Mouse (Mus musculus) forebrain, embryonic 11.5 days (tissue): Measurements from ENCODE around the gene Klhdc4. TPM values are rescaled to one million over a fixed set of nuclear protein-coding genes. Genes with fewer than 3 reads are reported as not detected.

Experiments used
- ATAC-seq: fragments of 200-750 bp; cut with Nextera tagmentation; replicated peaks from 2 replicates; pipeline ENCODE4 v1.8.0; 2017; ENCODE audit warnings: moderate TSS enrichment; ENCODE audit not compliant: low FRiP score
- DNase-seq: peaks from one replicate; pipeline ENCODE4 v3.0.0-alpha.2; 2017; ENCODE audit warnings: low spot score
- H3K27ac ChIP-seq: fragments of 300-500 bp; sonication (generic); 2 replicates; pipeline ENCODE4 v1.5.1; 2014; ENCODE audit warnings: low read depth, low read length
- H3K27me3 ChIP-seq: fragments of 300-500 bp; sonication (generic); 2 replicates; pipeline ENCODE4 v1.6.1; 2014; ENCODE audit warnings: mild to moderate bottlenecking, low read length, mixed read lengths; ENCODE audit not compliant: control insufficient read depth, insufficient read depth
- H3K36me3 ChIP-seq: fragments of 300-500 bp; sonication (generic); 2 replicates; pipeline ENCODE4 v1.6.1; 2014; ENCODE audit warnings: mild to moderate bottlenecking, low read length, moderate library complexity, mixed read lengths; ENCODE audit not compliant: control insufficient read depth, insufficient read depth
- H3K4me1 ChIP-seq: fragments of 300-500 bp; sonication (generic); replicated peaks from 2 replicates; pipeline ENCODE4 v1.6.1; 2014; ENCODE audit warnings: low read length, mixed read lengths; ENCODE audit not compliant: control insufficient read depth, insufficient read depth
- H3K4me2 ChIP-seq: fragments of 300-500 bp; sonication (generic); 2 replicates; pipeline ENCODE4 v1.6.1; 2014; ENCODE audit warnings: low read depth, mild to moderate bottlenecking, low read length, moderate library complexity, mixed read lengths; ENCODE audit not compliant: severe bottlenecking
- H3K4me3 ChIP-seq: fragments of 300-500 bp; sonication (generic); 2 replicates; pipeline ENCODE4 v1.5.1; 2014; ENCODE audit warnings: low read depth, low read length
- H3K9ac ChIP-seq: fragments of 300-500 bp; sonication (generic); 2 replicates; pipeline ENCODE4 v1.6.1; 2014; ENCODE audit warnings: low read length
- H3K9me3 ChIP-seq: fragments of 300-500 bp; sonication (generic); 2 replicates; pipeline ENCODE4 v1.6.1; 2016; ENCODE audit warnings: low read length, mixed read lengths; ENCODE audit not compliant: control insufficient read depth
- WGBS: fragments of 180-500 bp; shearing (Covaris S2); extraction: QIAGEN DNeasy Blood & Tissue Kit; methylation state at CpG from one replicate; pipeline ENCODE4 v1.1.7; 2014; 5-methylcytosine and 5-hydroxymethylcytosine counted together
- polyA plus RNA-seq: library from polyadenylated mRNA; unstranded; fragments of >200 nt; fragmentation: Nextera tagmentation; extraction: Ambion mirVana; gene quantifications from 2 replicates; pipeline ENCODE4 v1.2.1, GENCODE M21; 2014

Klhdc4 gene
- polyA plus RNA-seq, 1 experiment from 2014 or later, result 55.4 TPM

GRCm38 (mm10) chr8:121765594-121766138 is 63.7 kb downstream of the Klhdc4 start:
- H3K27me3 ChIP-seq, result no peaks in the 10 kb centered on the region
- ATAC-seq, result no peak
- 87% methylated on average over 7 of the region's 7 CpGs for WGBS

DNA sequence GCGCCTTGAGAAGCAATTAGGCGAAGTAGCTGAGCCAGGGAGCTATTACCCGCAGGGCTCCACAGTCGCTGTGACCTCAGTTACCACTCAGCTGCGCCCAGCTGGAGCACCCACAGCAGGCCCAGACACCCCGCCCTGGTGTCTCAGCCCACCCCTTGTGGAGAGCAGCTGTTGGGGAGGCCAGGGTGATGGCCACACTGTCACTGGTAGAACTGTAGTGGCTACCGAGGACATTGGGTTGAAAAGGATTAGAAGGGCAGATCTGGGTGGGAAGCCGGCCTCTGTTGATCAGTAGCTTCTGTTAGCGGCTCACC is 65.7 kb downstream of the Klhdc4 start:
- Histone ChIP-seq H3K9me3 (no peaks in the 10 kb centered on the region), H3K9ac (no peak overlapping the region), H3K4me3 (no peak overlapping the region), H3K27me3 (no peaks in the 10 kb centered on the region), H3K27ac (no peak overlapping the region), H3K36me3 (no peaks in the 10 kb centered on the region), H3K4me1 (no peaks in the 10 kb centered on the region), H3K4me2 (no peak overlapping the region)
- 78% methylated on average over 9 of the region's 9 CpGs for WGBS
- no peak for DNase-seq
- no peak for ATAC-seq

More at GRCm38 (mm10) chr8:121765594-121766138, 63.7 kb downstream of the Klhdc4 start:
- Histone ChIP-seq H3K4me2 (no peak overlapping the region), H3K36me3 (no peaks in the 10 kb centered on the region), H3K9ac (no peak overlapping the region), H3K27ac (no peak overlapping the region), H3K9me3 (no peaks in the 10 kb centered on the region), H3K4me1 (no peaks in the 10 kb centered on the region), H3K4me3 (no peak overlapping the region)
- no peak for DNase-seq

DNA sequence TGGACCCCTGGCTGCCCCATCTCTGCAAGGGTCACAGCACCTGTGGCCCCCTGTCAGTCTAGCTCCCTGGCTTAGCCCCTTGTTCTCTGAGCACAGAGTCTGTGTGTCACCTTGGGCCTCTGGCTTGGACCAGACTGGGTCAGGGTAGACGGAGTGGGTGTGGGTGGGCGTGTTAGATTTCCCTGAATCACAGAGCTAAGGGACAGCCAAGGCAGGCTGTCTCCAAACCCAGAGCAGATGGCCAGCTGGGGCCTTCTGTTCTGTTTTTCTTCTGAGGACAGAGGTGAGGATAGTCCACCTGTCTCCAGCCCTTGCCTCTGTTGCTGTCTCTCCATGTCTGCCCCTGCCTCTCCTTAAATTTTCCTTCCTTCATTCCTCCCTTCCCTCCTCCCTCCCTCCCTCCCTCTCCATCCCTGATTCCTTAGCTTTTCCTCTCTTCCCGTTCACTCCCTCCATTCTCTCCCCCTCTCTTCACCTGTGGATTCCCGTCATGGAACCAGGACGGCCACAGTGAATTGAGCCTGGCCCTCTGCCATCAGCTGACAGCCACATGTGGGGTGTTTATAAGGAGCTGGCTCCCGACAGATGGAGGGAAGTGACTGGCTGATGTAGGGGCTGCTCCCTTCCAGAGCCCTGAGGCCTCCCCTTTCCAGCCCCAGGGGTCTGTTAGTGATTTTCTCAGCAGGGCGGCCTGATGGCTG is 66.2 kb downstream of the Klhdc4 start:
- H3K27ac ChIP-seq, result no peak overlapping the region
- no peaks in the 10 kb centered on the region for H3K36me3 ChIP-seq
- no peaks in the 10 kb centered on the region for H3K27me3 ChIP-seq
- H3K9me3 ChIP-seq, result no peaks in the 10 kb centered on the region
- no peak overlapping the region for H3K4me2 ChIP-seq
- no peak for ATAC-seq
- no peak overlapping the region for H3K4me3 ChIP-seq
- 69% methylated on average over 7 of the region's 7 CpGs for WGBS
- no peak for DNase-seq
- H3K4me1 ChIP-seq, result no peaks in the 10 kb centered on the region
- H3K9ac ChIP-seq, result no peak overlapping the region

DNA sequence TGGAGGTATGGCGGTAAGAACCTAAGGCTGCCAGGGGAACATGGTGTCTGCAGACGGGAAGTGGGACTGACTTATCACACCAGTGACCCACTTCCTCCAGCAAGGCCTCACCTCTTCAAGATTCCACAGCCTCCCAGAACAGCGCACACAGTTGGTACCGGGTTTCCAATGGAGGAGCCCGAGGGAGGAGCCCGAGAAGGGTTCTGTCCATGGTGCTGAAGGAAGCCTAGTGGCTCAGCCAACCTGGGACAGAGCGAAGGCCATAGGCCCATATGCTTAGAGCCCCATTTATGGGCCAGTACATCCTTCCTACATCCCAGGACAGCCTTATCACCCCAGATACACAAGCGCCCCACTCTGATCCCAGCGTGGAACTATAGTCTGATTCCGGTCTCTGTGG is 67.9 kb downstream of the Klhdc4 start:
- Histone ChIP-seq H3K27me3 (no peaks in the 10 kb centered on the region), H3K4me3 (no peak overlapping the region), H3K9me3 (no peaks in the 10 kb centered on the region), H3K27ac (no peak overlapping the region), H3K36me3 (no peaks in the 10 kb centered on the region), H3K4me1 (no peaks in the 10 kb centered on the region), H3K4me2 (no peak overlapping the region), H3K9ac (no peak overlapping the region)
- DNase-seq, result peak; percentile 70
- no peak for ATAC-seq
- WGBS, result 32% methylated on average over 10 of the region's 10 CpGs

- ATAC-seq (no peak), DNase-seq (no peak)
- Histone ChIP-seq H3K9ac (no peak overlapping the region), H3K4me2 (no peak overlapping the region), H3K36me3 (no peaks in the 10 kb centered on the region), H3K4me1 (no peaks in the 10 kb centered on the region), H3K9me3 (no peaks in the 10 kb centered on the region), H3K27me3 (no peaks in the 10 kb centered on the region), H3K4me3 (no peak overlapping the region), H3K27ac (no peak overlapping the region)
- 79% methylated on average over 7 of the region's 7 CpGs for WGBS
These were observed 68.9 kb downstream of the Klhdc4 start for GRCm38 (mm10) chr8:121760484-121760883.

DNA sequence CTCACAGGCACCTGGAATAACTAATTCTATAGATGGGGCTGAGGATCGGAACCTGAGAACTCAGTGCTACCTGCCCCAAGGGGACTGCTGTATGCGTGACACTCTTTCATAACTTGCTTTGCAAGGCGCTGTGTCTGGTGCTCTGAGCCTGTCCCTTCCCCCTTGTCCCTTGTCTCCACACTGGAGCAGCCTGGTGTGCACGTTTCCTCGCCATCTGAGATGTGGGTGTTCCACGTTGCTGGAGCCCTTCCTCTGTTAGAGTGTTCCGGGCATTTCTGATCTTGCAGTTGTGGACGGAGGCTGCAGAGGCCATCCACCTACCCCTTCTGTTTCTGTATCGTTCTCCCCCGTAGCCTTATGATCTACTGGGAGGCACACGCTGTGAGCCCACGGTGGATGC is 70.9 kb downstream of the Klhdc4 start:
- WGBS, result 73% methylated on average over 12 of the region's 12 CpGs

DNA sequence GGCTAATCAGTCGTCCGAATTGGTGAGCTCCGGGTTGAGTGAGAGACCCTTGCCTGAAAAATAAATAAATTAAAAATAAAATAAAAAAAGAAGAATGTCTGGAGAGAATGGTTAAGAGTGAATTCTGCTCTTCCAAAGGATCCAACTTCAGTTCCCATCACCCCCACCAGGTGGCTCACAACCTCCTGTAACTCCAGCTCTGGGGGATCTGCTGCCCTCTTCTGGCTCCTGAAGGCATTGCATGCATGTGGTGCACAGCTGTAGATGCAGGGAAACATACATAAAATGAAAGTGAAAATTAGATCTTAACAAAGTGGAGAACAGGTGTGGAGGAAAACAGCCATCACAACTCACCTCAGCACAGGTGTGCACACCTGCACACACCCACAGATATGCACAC is 78.0 kb downstream of the Klhdc4 start:
- Histone ChIP-seq H3K36me3 (no peaks in the 10 kb centered on the region), H3K27me3 (no peaks in the 10 kb centered on the region; the same call in 1 of the 2 replicates), H3K9me3 (no peaks in the 10 kb centered on the region; the same call in 1 of the 2 replicates), H3K4me3 (no peak overlapping the region), H3K27ac (no peak overlapping the region), H3K4me2 (no peak overlapping the region), H3K9ac (no peak overlapping the region), H3K4me1 (no peaks in the 10 kb centered on the region)
- no peak for ATAC-seq
- peak; percentile 89 for DNase-seq
- 32% methylated on average over 3 of the region's 3 CpGs for WGBS

More for the DNA sequence above, 70.9 kb downstream of the Klhdc4 start:
- DNase-seq (no peak), ATAC-seq (no peak)
- Histone ChIP-seq H3K9ac (no peak overlapping the region), H3K4me1 (no peaks in the 10 kb centered on the region), H3K36me3 (no peaks in the 10 kb centered on the region), H3K27me3 (no peaks in the 10 kb centered on the region), H3K27ac (no peak overlapping the region), H3K9me3 (no peaks in the 10 kb centered on the region), H3K4me3 (no peak overlapping the region), H3K4me2 (no peak overlapping the region)

GRCm38 (mm10) chr8:121750512-121750911 is 78.9 kb downstream of the Klhdc4 start:
- H3K9ac ChIP-seq, result no peak overlapping the region
- H3K27me3 ChIP-seq, result no peaks in the 10 kb centered on the region; the same call in 1 of the 2 replicates
- DNase-seq (no peak), ATAC-seq (no peak)
- H3K36me3 ChIP-seq, result no peaks in the 10 kb centered on the region
- no peak overlapping the region for H3K27ac ChIP-seq
- no peak overlapping the region for H3K4me2 ChIP-seq
- WGBS, result 50% methylated on average over 3 of the region's 3 CpGs
- H3K9me3 ChIP-seq, result no peaks in the 10 kb centered on the region; the same call in 1 of the 2 replicates
- H3K4me3 ChIP-seq, result no peak overlapping the region
- H3K4me1 ChIP-seq, result no peaks in the 10 kb centered on the region

DNA sequence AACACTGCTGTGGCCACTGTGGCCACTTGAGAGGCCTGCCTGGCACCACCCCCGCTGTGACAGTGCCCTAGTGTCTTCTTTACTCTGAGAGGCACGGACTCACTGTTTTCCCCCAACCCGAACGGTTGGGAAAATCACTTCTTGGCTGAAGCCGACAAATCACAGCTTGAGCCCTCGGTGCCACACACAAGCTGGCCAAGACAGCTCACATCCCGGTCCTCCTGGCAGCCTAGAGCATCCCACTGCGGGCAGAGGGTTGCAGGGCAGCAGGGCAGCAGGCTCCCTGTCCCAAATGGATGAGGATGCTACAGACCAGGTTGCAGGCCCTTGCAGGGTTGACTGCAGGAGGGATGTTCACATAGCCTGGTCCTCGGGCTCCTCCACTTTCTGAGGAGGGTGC is 79.9 kb downstream of the Klhdc4 start:
- DNase-seq (no peak), ATAC-seq (no peak)
- WGBS, result 85% methylated on average over 9 of the region's 9 CpGs
- H3K27ac ChIP-seq, result no peak overlapping the region
- H3K36me3 ChIP-seq, result no peaks in the 10 kb centered on the region
- H3K9ac ChIP-seq, result no peak overlapping the region
- H3K4me1 ChIP-seq, result no peaks in the 10 kb centered on the region
- H3K27me3 ChIP-seq, result no peaks in the 10 kb centered on the region; the same call in 1 of the 2 replicates
- no peak overlapping the region for H3K4me3 ChIP-seq
- no peak overlapping the region for H3K4me2 ChIP-seq
- no peaks in the 10 kb centered on the region; the same call in 1 of the 2 replicates for H3K9me3 ChIP-seq
